Comparison of ENCODE assay signal across 30 mouse cellular contexts in genomic region chr10:125035631-125036030, GRCm38 (mm10).
"Had no signal": no experiment of that assay in that cellular context is flagged by ENCODE, and none has a peak within 500 bp of the region (broad histone marks: within the 10 kb centered on the region; RNA-seq: fewer than 3 reads in every experiment).

No protein-coding gene starts in this region.

- H3K36me3 ChIP-seq: limb, embryonic 10.5 days; limb, embryonic 12.5 days; limb, embryonic 13.5 days; limb, embryonic 15.5 days; liver, embryonic 12.5 days; liver, embryonic 13.5 days; liver, embryonic 15.5 days; lung, embryonic 15.5 days; midbrain, embryonic 10.5 days; midbrain, embryonic 12.5 days; midbrain, embryonic 13.5 days; midbrain, embryonic 15.5 days; neural tube, embryonic 12.5 days had no signal

- DNase-seq: left cerebral cortex, postnatal 4 days; liver; liver, embryonic 13.5 days; liver, postnatal 0 days; lung, adult 18-20 months; lung, adult 2 months; lung, embryonic 14.5 days; lung, postnatal 10 days; lung, postnatal 14 days; lung, postnatal 36 days; lung, postnatal 4 days; midbrain, embryonic 14.5 days had no signal

- H3K4me1 ChIP-seq: limb, embryonic 10.5 days; limb, embryonic 12.5 days; limb, embryonic 13.5 days; limb, embryonic 15.5 days; liver, embryonic 12.5 days; liver, embryonic 13.5 days; liver, embryonic 15.5 days; lung, embryonic 15.5 days; megakaryocyte, embryonic 14.5 days; midbrain, embryonic 10.5 days; midbrain, embryonic 12.5 days; midbrain, embryonic 13.5 days; midbrain, embryonic 15.5 days; neural tube, embryonic 12.5 days had no signal

- ATAC-seq: liver, embryonic 12.5 days; liver, postnatal 0 days; lung, postnatal 0 days; midbrain, embryonic 13.5 days; midbrain, embryonic 15.5 days had no signal

- H3K27me3 ChIP-seq: limb, embryonic 12.5 days; limb, embryonic 13.5 days; limb, embryonic 15.5 days; liver, embryonic 12.5 days; liver, embryonic 13.5 days; liver, embryonic 15.5 days; lung, embryonic 15.5 days; megakaryocyte, embryonic 14.5 days; midbrain, embryonic 12.5 days; midbrain, embryonic 13.5 days; midbrain, embryonic 15.5 days; neural tube, embryonic 12.5 days had no signal

- H3K4me3 ChIP-seq: limb, embryonic 10.5 days; limb, embryonic 12.5 days; limb, embryonic 13.5 days; limb, embryonic 15.5 days; liver, embryonic 12.5 days; liver, embryonic 13.5 days; liver, embryonic 15.5 days; lung, embryonic 15.5 days; megakaryocyte, embryonic 14.5 days; midbrain, embryonic 10.5 days; midbrain, embryonic 12.5 days; midbrain, embryonic 13.5 days; midbrain, embryonic 15.5 days; myocyte; neural tube, embryonic 12.5 days had no signal

- H3K9me3 ChIP-seq: limb, embryonic 10.5 days; limb, embryonic 12.5 days; limb, embryonic 13.5 days; limb, embryonic 15.5 days; liver, embryonic 12.5 days; liver, embryonic 13.5 days; liver, embryonic 15.5 days; lung, embryonic 15.5 days; midbrain, embryonic 10.5 days; midbrain, embryonic 12.5 days; midbrain, embryonic 13.5 days; midbrain, embryonic 15.5 days; neural tube, embryonic 12.5 days had no signal

- H3K9ac ChIP-seq: limb, embryonic 12.5 days; limb, embryonic 13.5 days; limb, embryonic 15.5 days; liver, embryonic 12.5 days; liver, embryonic 13.5 days; liver, embryonic 14.5 days; liver, embryonic 15.5 days; liver, postnatal 0 days; lung, embryonic 14.5 days; lung, embryonic 15.5 days; midbrain, embryonic 12.5 days; midbrain, embryonic 13.5 days; midbrain, embryonic 15.5 days; neural tube, embryonic 12.5 days had no signal

- H3K27ac ChIP-seq: limb, embryonic 10.5 days; limb, embryonic 12.5 days; limb, embryonic 13.5 days; limb, embryonic 15.5 days; liver, embryonic 12.5 days; liver, embryonic 13.5 days; liver, embryonic 14.5 days; liver, embryonic 15.5 days; lung, embryonic 15.5 days; macrophage; midbrain, embryonic 10.5 days; midbrain, embryonic 12.5 days; midbrain, embryonic 13.5 days; midbrain, embryonic 15.5 days; neural tube, embryonic 12.5 days had no signal

- H3K4me2 ChIP-seq: limb, embryonic 12.5 days; limb, embryonic 13.5 days; limb, embryonic 15.5 days; liver, embryonic 11.5 days; liver, embryonic 12.5 days; liver, embryonic 13.5 days; liver, embryonic 15.5 days; lung, embryonic 14.5 days; lung, embryonic 15.5 days; midbrain, embryonic 12.5 days; midbrain, embryonic 13.5 days; midbrain, embryonic 15.5 days; neural tube, embryonic 12.5 days had no signal
